Mouse (Mus musculus) left cerebral cortex, adult 2 months (tissue): ENCODE measurements around the gene Ly6g6c. TPM values are rescaled to one million over a fixed set of nuclear protein-coding genes. Genes with fewer than 3 reads are reported as not detected.

ENCODE experiments used
- DNase-seq, 2 experiments: peaks; one replicate each; pipeline ENCODE4 v3.0.0; 2021 to 2022; ENCODE audit warnings: low spot score in 2 of 2, mixed read lengths in 1 of 2; ENCODE audit errors: extremely low spot score in 1 of 2
- H3K27ac ChIP-seq: fragments of 200-600 bp; 2 replicates; pipeline ENCODE4 v1.8.1; 2022
- H3K4me3 ChIP-seq: fragments of 200-600 bp; 2 replicates; pipeline ENCODE4 v1.8.1; 2022
- CTCF ChIP-seq: fragments of 200-600 bp; IDR thresholded peaks from 2 replicates; pipeline ENCODE4 v1.8.1; 2022; ENCODE audit warnings: antibody characterized with exemption, mild to moderate bottlenecking, moderate library complexity
- intact Hi-C: fragments of 180-260 bp; cut with DNase I; formaldehyde crosslinking; loops from one replicate; pipeline ENCODE4 v1.15.1; 2025
- total RNA-seq, 2 experiments: library from RNA; stranded (reverse); gene quantifications; 2 replicates each; pipeline ENCODE4 v1.2.3; 2021

The Ly6g6c gene
- total RNA-seq, 2 experiments from 2014 or later: not detected

DNA sequence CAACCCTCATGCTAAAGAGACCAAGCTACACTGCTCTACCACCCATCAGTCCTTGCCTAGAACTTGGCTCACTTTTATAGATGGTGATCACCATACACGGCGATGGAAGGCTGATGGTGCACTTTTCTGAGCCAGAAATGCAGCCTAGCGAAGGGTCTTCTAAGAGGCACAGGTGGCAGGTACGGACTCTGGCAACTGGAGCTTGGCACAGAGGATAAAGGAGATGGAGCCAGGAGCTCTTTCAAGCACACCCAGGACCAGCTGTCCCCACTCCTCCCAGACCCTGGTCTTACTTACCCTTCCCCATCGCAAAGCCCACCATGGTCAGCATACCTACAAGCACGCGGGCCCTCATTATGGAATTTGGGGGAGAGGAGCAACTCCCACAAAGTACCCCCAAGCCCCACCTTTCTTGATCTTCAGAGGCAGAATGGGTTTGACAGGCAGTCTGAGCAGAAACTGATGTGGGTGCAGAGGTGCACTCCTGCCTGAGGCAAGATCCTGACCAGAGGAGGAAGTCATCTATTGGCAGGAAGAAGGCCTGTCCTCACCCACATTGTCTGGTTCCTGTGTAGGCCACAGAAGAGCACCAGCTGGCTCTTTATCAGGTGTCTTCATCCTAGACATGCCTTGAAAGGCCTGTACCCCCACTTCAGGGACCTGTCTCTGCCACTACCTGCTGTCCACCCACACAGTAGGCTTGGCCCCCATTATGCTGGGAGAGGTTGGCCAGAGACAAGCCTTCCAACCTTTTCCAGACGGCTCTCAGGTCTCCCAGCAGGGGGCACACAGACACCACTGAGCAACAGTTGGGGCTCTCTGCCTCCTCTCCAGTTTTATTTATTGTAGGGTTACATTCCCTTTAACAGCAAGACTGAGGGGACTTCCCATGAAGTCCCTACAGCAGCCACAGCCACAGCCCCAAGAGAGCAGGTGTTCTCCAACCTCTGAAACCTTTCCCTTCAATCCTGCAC, 50.1 kb downstream of the Ly6g6c start, which contains the start of gene Ly6g5b:
Gene Ly6g5b (minus strand): TSS at position 383 of the 974 bp plus-strand sequence.
- H3K4me3 ChIP-seq: no peak within 1 kb of the TSS
- H3K27ac ChIP-seq: no peak within 1 kb of the TSS
- intact Hi-C loops: no loop called here
- DNase-seq: no peak
- peak; percentile 40 for TF ChIP-seq CTCF

Other genes starting within 250 kb of the Ly6g6c start
- gene Stk19, start 228.4 kb upstream of the Ly6g6c start, total RNA-seq: 10 to 100 TPM; 54.8 to 61.5 TPM
- 10 to 100 TPM; 33.6 to 41.4 TPM for gene Dxo, start 228.4 kb upstream of the Ly6g6c start, total RNA-seq
- gene Skiv2l, start 215.2 kb upstream of the Ly6g6c start, total RNA-seq: 10 to 100 TPM; 70.1 to 70.4 TPM
- 10 to 100 TPM; 35.3 to 40.3 TPM for gene Nelfe, start 215.0 kb upstream of the Ly6g6c start, total RNA-seq
- gene Cfb, start 202.9 kb upstream of the Ly6g6c start, total RNA-seq: under 1 TPM in 1 of 2 experiments, not detected in 1; 0.14 TPM
- gene Zbtb12, start 185.9 kb upstream of the Ly6g6c start, total RNA-seq: 1 to 10 TPM; 6.5 to 7.4 TPM
- gene Gm20547, start 183.3 kb upstream of the Ly6g6c start, total RNA-seq: not detected
- 1 to 10 TPM; 2.1 to 2.2 TPM for gene C2, start 167.1 kb upstream of the Ly6g6c start, total RNA-seq
- 100 to 1,000 TPM; 175 to 184 TPM for gene Ehmt2, start 166.9 kb upstream of the Ly6g6c start, total RNA-seq
- under 1 TPM; 0.45 to 0.79 TPM for gene Slc44a4, start 150.9 kb upstream of the Ly6g6c start, total RNA-seq
- 10 to 100 TPM; 41.6 to 47.3 TPM for gene Neu1, start 134.1 kb upstream of the Ly6g6c start, total RNA-seq
- 10 to 100 TPM; 18.8 to 22.1 TPM for gene Hspa1b, start 106.2 kb upstream of the Ly6g6c start, total RNA-seq
- not detected for gene Gm20481, start 95.5 kb upstream of the Ly6g6c start, total RNA-seq
- gene Hspa1a, start 93.2 kb upstream of the Ly6g6c start, total RNA-seq: 10 to 100 TPM; 14.5 to 17.2 TPM
- under 1 TPM; 0.34 to 0.42 TPM for gene Hspa1l, start 92.7 kb upstream of the Ly6g6c start, total RNA-seq
- 10 to 100 TPM; 15.8 to 18.4 TPM for gene Lsm2, start 83.5 kb upstream of the Ly6g6c start, total RNA-seq
- 10 to 100 TPM; 44.1 to 46.6 TPM for gene Vars, start 64.4 kb upstream of the Ly6g6c start, total RNA-seq
- gene Vwa7, start 48.8 kb upstream of the Ly6g6c start, total RNA-seq: under 1 TPM; 0.40 to 0.43 TPM
- gene Sapcd1, start 37.4 kb upstream of the Ly6g6c start, total RNA-seq: under 1 TPM in 1 of 2 experiments, not detected in 1; 0.59 TPM
- gene Msh5, start 18.6 kb upstream of the Ly6g6c start, total RNA-seq: under 1 TPM; 0.27 to 0.56 TPM
- 1 to 10 TPM; 7.4 to 8.3 TPM for gene Clic1, start 15.4 kb upstream of the Ly6g6c start, total RNA-seq
- 10 to 100 TPM; 10.1 to 11.0 TPM for gene Ddah2, start 6.4 kb upstream of the Ly6g6c start, total RNA-seq
- not detected for gene Mpig6b, start 796 bp downstream of the Ly6g6c start, total RNA-seq
- gene Ly6g6e, start 11.5 kb downstream of the Ly6g6c start, total RNA-seq: 1 to 10 TPM; 2.1 to 3.6 TPM
- gene Ly6g6d, start 12.7 kb downstream of the Ly6g6c start, total RNA-seq: 1 to 10 TPM in 1 of 2 experiments, under 1 TPM in 1; 0.70 to 1.1 TPM
- under 1 TPM in 1 of 2 experiments, not detected in 1; 0.29 TPM for gene Ly6g6f, start 20.2 kb downstream of the Ly6g6c start, total RNA-seq
- 100 to 1,000 TPM; 109 to 117 TPM for gene Abhd16a, start 23.9 kb downstream of the Ly6g6c start, total RNA-seq
- gene Ly6g5c, start 42.9 kb downstream of the Ly6g6c start, total RNA-seq: not detected
- under 1 TPM; 0.79 TPM for gene Ly6g5b, start 50.0 kb downstream of the Ly6g6c start, total RNA-seq
- gene Gpank1, start 56.1 kb downstream of the Ly6g6c start, total RNA-seq: 10 to 100 TPM; 14.8 to 15.0 TPM
- gene Csnk2b, start 56.7 kb downstream of the Ly6g6c start, total RNA-seq: 100 to 1,000 TPM; 177 to 187 TPM
- gene D17H6S53E, start 61.0 kb downstream of the Ly6g6c start, total RNA-seq: 10 to 100 TPM; 27.0 to 28.5 TPM
- not detected for gene Apom, start 66.7 kb downstream of the Ly6g6c start, total RNA-seq
- 100 to 1,000 TPM; 304 to 307 TPM for gene Bag6, start 69.8 kb downstream of the Ly6g6c start, total RNA-seq
- gene Prrc2a, start 99.5 kb downstream of the Ly6g6c start, total RNA-seq: 100 to 1,000 TPM; 285 to 321 TPM
- gene Aif1, start 110.7 kb downstream of the Ly6g6c start, total RNA-seq: 10 to 100 TPM in 1 of 2 experiments, 1 to 10 TPM in 1; 8.0 to 14.4 TPM
- gene Lst1, start 123.1 kb downstream of the Ly6g6c start, total RNA-seq: 1 to 10 TPM; 6.4 to 7.4 TPM
- under 1 TPM; 0.79 to 0.86 TPM for gene Ltb, start 129.1 kb downstream of the Ly6g6c start, total RNA-seq
- not detected for gene Tnf, start 136.6 kb downstream of the Ly6g6c start, total RNA-seq
- under 1 TPM; 0.41 to 0.65 TPM for gene Lta, start 140.0 kb downstream of the Ly6g6c start, total RNA-seq
- gene Gm16181, start 155.4 kb downstream of the Ly6g6c start, total RNA-seq: not detected
- gene Atp6v1g2, start 168.3 kb downstream of the Ly6g6c start, total RNA-seq: 100 to 1,000 TPM; 549 to 569 TPM
- 10 to 100 TPM; 13.0 to 16.1 TPM for gene Nfkbil1, start 170.4 kb downstream of the Ly6g6c start, total RNA-seq
- gene Ddx39b, start 176.4 kb downstream of the Ly6g6c start, total RNA-seq: 100 to 1,000 TPM; 215 TPM
- 10 to 100 TPM; 20.3 to 25.3 TPM for gene H2-D1, start 197.3 kb downstream of the Ly6g6c start, total RNA-seq